Mouse (Mus musculus) olfactory bulb, adult 2 months (tissue): ENCODE data around the gene Oasl1.

Experiments used
- CTCF ChIP-seq: fragments of 200-500 bp; IDR thresholded peaks from 2 replicates; pipeline ENCODE4 v1.5.1; 2012; ENCODE audit warnings: low read depth, mild to moderate bottlenecking, low read length, moderate library complexity; ENCODE audit not compliant: insufficient read depth
- POLR2A ChIP-seq: fragments of 200-500 bp; IDR thresholded peaks from 2 replicates; pipeline ENCODE4 v1.6.1; 2012; ENCODE audit warnings: mild to moderate bottlenecking, low read depth, low read length, moderate library complexity; ENCODE audit not compliant: insufficient read depth

DNA sequence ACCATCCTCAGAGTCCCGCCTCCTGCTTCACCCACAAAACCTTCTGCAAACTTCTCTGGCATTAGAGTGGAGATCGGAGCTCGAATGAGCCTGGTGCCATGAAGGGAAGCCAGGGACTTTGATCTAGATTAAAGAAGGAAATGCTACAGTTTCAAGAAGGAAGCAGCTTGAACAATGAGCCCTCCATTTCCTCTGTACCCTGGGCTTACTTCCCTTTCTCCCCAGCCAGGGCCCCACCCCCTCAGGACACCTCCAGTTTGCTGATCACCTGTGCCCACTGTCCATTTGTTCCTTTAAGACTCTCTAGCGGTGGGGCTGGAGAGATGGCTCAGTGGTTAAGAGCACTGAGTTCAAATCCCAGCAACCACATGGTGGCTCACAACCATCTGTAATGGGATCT, 6.3 kb upstream of the Oasl1 start:
- TF ChIP-seq POLR2A (no peak), CTCF (no peak)
